Mouse (Mus musculus): ENCODE results near the gene Guca2a.

DNA sequence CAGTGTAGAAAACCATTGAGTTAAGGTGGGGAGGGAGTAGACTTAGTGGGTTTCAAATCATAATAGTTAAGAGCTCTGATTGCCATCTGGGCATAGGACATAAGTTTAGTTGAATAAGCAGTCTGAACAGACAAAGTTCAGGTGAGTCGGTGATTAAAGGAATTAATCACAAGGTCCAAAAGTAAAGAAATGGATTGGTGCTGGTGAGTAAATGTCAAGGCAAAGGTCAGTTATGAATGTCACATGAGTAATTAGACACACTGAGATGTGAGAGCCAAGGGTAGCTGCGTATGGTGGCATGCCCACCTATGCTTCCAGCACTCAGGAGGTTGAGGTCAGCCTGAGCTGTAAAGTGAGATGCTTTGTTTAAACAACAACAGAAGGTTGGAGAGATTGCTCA lies 48.1 kb upstream of the Guca2a start:
- no peak for TF ChIP-seq CTCF (IDR thresholded peaks at IDR 0.05; ENCODE audit: low read depth)
- no peak for TF ChIP-seq EP300 (IDR thresholded peaks at IDR 0.05; ENCODE audit: low read depth)
